Mouse (Mus musculus): ENCODE measurements around the gene Pde10a.

Pde10a gene

DNA sequence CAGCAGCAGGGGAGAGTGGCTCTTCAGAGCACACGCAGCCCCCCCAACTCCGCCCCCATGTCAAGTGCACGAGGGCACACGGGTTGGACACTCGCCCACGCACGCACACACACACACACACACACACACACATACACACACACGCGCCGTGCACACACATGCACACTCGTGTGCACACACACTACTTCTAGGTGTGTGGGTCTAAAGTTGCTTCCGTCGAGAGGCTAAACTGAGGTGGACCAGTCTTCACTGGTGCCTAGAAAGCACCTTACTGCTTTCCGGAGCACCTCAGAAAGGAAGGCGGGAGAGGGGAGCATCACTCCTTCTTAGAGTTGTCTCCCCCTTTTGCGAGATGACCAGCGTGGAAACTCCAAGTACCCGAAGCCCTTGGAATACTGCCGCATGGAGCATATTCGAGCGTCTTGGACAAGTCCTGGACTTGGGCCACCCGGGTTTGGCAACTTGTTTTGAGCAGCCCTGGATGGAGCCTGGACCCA is at the start of gene Pde10a:
Gene Pde10a (plus strand): TSS at position 148 of the 497 bp plus-strand sequence.
- H3K27me3 ChIP-seq (ENCODE audit: control insufficient read depth, insufficient read depth, low read length, poor library complexity, severe bottlenecking): no peaks in the 10 kb centered on the region
- H3K36me3 ChIP-seq (ENCODE audit: control insufficient read depth, insufficient read depth, low read length, poor library complexity, severe bottlenecking): no peaks in the 10 kb centered on the region
- DNase-seq (ENCODE audit: low read depth, low spot score): no peak

DNA sequence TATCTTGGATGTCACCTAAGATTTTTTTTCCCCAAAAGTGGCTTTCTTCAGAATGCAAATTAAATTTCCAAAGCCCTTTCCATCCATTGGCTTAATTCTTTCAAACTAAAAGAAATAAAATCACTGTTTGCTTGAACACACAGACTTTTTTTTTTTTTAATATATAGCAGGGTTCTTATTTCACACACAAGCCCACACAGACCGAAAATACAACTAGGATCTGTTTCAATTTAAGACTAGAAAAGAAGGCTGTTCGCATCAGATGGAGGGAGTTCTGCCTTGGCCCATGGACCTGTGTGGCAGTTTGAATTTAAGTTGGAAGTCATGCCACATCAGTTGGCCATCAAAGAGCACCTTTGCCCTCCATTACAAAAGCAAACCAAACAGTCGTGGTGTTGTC is 46.6 kb upstream of the Pde10a start:
- no peak for DNase-seq (ENCODE audit: low read depth, low spot score)
- no peaks in the 10 kb centered on the region for H3K36me3 ChIP-seq (ENCODE audit: control insufficient read depth, insufficient read depth, low read length, poor library complexity, severe bottlenecking)
- H3K27me3 ChIP-seq (ENCODE audit: control insufficient read depth, insufficient read depth, low read length, poor library complexity, severe bottlenecking): no peaks in the 10 kb centered on the region

- H3K36me3 ChIP-seq (ENCODE audit: control insufficient read depth, insufficient read depth, low read length, poor library complexity, severe bottlenecking): no peaks in the 10 kb centered on the region
- DNase-seq (ENCODE audit: low read depth, low spot score): no peak
- no peaks in the 10 kb centered on the region for H3K27me3 ChIP-seq (ENCODE audit: control insufficient read depth, insufficient read depth, low read length, poor library complexity, severe bottlenecking)
Observed at GRCm38 (mm10) chr17:8479493-8480128, 45.6 kb upstream of the Pde10a start.

DNA sequence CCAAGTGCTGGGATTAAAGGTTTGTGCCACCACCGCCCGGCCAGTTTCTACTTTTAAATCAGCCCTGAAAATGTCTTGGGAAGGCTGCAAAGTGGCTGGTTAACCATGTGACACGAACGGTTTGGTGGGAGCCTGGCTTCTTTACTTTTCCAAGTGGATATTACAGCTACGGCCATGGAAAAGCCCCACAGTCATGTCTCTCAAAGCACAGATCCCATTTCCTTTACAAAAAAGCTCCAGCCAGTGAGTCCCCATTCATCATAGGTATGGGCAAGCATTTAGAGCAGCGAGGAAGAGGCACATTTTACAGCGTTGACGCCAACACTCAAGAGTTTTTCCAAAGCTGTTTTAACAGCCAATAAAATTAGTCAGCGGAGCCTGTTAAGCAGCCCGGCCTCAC is 43.4 kb upstream of the Pde10a start:
- no peak for DNase-seq (ENCODE audit: low read depth, low spot score)
- no peaks in the 10 kb centered on the region for H3K36me3 ChIP-seq (ENCODE audit: control insufficient read depth, insufficient read depth, low read length, poor library complexity, severe bottlenecking)
- H3K27me3 ChIP-seq (ENCODE audit: control insufficient read depth, insufficient read depth, low read length, poor library complexity, severe bottlenecking): no peaks in the 10 kb centered on the region

DNA sequence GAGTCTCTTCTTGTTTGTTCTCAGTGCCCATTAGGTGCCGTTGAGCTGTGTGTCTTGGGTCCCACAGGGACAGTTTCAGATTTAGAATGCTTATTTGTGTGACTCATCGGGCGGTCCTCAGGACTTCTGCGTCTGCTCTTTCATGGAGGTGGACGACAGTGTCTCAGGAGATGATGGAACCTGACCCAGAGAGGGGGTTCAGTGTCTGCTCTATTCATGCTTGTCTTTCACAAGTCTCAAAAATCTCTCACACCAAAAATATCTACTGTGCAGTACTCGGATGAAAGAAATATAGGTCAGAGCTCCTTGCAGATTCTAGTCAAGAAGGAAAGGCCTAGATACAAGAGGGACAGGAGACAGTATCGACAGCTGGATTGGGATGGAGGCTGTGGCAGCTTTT is 42.3 kb upstream of the Pde10a start:
- Histone ChIP-seq H3K36me3 (ENCODE audit: control insufficient read depth, insufficient read depth, low read length, poor library complexity, severe bottlenecking) (no peaks in the 10 kb centered on the region), H3K27me3 (ENCODE audit: control insufficient read depth, insufficient read depth, low read length, poor library complexity, severe bottlenecking) (no peaks in the 10 kb centered on the region)
- DNase-seq (ENCODE audit: low read depth, low spot score): no peak

DNA sequence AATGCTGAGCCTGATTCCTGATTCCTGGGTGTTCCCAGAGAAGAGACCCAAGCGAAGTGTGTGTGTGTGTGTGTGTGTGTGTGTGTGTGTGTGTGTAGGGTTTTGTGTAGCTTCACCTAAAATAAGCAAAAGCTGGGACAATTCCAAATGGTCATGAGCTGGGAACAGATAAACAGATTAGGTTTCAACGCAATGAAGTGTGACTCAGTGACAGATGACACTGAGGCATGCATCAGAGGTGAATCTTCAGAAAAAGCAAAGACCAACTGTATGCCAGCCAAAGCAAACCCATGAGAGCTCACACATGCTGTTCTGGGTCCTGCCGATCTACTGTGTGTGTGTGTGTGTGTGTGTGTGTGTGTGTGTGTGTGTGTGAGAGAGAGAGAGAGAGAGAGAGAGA is 40.9 kb upstream of the Pde10a start:
- no peaks in the 10 kb centered on the region for H3K27me3 ChIP-seq (ENCODE audit: control insufficient read depth, insufficient read depth, low read length, poor library complexity, severe bottlenecking)
- no peak for DNase-seq (ENCODE audit: low read depth, low spot score)
- H3K36me3 ChIP-seq (ENCODE audit: control insufficient read depth, insufficient read depth, low read length, poor library complexity, severe bottlenecking): no peaks in the 10 kb centered on the region

DNA sequence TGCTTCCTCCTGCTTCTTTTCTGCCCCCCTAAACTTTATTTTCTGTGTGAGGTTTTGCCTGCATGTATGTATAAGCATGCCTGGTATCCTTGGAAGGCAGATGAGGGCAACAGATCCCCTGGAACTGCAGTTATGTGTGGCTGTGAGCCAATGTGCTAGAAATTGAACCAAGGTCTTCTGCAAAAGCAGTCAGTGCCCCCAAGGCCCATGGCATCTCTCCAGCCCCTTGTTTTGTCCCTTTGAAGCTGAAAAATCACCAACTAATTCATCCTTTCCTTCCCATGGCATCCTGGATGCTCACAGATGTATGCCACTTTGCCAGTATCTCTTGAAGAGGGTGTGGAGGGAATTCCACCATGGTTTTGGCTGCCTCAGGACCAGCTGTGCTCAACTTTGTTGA is 40.0 kb upstream of the Pde10a start:
- DNase-seq (ENCODE audit: low read depth, low spot score): no peak
- Histone ChIP-seq H3K36me3 (ENCODE audit: control insufficient read depth, insufficient read depth, low read length, poor library complexity, severe bottlenecking) (no peaks in the 10 kb centered on the region), H3K27me3 (ENCODE audit: control insufficient read depth, insufficient read depth, low read length, poor library complexity, severe bottlenecking) (no peaks in the 10 kb centered on the region)

DNA sequence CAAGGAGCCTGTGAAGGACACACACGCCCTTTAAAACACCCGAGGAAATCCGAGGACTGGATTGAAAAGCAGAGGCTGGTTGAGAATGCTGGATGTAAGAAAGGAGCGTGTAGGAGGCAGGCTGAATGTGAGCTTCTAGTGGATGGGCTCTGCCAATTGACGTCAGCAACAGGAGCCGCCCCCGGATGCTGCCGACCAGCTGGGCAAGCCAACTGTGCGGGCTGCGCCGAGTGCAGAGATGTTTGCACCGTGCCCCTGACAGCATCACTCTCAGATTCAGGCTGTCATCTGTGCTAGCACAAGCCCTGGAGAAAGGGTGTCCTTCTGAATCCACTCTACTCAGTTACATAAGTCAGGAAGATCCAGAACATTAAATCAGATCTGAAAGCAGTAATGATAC is 37.3 kb upstream of the Pde10a start:
- DNase-seq (ENCODE audit: low read depth, low spot score): no peak
- Histone ChIP-seq H3K27me3 (ENCODE audit: control insufficient read depth, insufficient read depth, low read length, poor library complexity, severe bottlenecking) (no peaks in the 10 kb centered on the region), H3K36me3 (ENCODE audit: control insufficient read depth, insufficient read depth, low read length, poor library complexity, severe bottlenecking) (no peaks in the 10 kb centered on the region)

- no peak for DNase-seq (ENCODE audit: low read depth, low spot score)
- Histone ChIP-seq H3K36me3 (ENCODE audit: control insufficient read depth, insufficient read depth, low read length, poor library complexity, severe bottlenecking) (no peaks in the 10 kb centered on the region), H3K27me3 (ENCODE audit: control insufficient read depth, insufficient read depth, low read length, poor library complexity, severe bottlenecking) (no peaks in the 10 kb centered on the region)
Observed at GRCm38 (mm10) chr17:8490971-8491370, 34.2 kb upstream of the Pde10a start.

DNA sequence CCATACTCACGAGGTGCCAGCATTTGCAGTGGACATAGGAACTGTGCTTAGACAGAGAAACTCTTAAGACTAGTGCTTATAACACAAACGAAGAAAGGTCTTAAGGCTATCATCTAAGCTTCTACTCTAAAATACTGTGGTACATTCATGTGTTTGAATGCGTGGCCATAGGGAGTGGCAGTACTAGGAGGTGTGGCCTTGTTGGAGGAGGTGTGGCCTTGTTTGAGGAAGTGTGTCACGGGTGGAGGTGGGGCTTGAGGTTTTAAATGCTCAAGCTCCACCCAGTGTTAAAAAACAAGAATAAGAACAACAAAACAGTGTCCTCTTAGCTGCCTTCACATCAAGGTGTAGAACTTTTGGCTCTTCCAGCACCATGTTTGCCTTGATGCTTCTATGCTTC is 31.7 kb upstream of the Pde10a start:
- H3K27me3 ChIP-seq (ENCODE audit: control insufficient read depth, insufficient read depth, low read length, poor library complexity, severe bottlenecking): no peaks in the 10 kb centered on the region
- DNase-seq (ENCODE audit: low read depth, low spot score): no peak
- H3K36me3 ChIP-seq (ENCODE audit: control insufficient read depth, insufficient read depth, low read length, poor library complexity, severe bottlenecking): no peaks in the 10 kb centered on the region

DNA sequence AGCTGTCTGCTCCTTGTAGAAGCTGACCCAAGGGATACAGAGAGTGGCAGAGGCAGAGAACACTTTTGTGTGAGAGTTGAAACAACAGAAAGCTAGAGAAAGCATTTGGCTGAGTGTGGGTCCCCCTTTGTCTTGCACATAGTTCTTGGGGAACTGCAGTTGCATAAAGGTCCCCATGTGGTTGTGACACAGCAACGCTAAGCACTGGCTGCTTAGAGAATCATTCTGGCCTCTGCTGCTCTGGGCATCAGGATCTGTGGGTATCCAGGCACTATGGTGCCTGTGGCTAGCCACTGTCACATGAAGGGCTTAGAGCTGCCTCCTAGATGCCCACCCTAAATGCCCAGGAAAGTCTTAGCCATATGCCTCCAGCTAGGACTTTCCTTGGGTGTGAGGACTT is 27.0 kb upstream of the Pde10a start:
- H3K27me3 ChIP-seq (ENCODE audit: control insufficient read depth, insufficient read depth, low read length, poor library complexity, severe bottlenecking): no peaks in the 10 kb centered on the region
- H3K36me3 ChIP-seq (ENCODE audit: control insufficient read depth, insufficient read depth, low read length, poor library complexity, severe bottlenecking): no peaks in the 10 kb centered on the region
- no peak for DNase-seq (ENCODE audit: low read depth, low spot score)

- Histone ChIP-seq H3K36me3 (ENCODE audit: control insufficient read depth, insufficient read depth, low read length, poor library complexity, severe bottlenecking) (no peaks in the 10 kb centered on the region), H3K27me3 (ENCODE audit: control insufficient read depth, insufficient read depth, low read length, poor library complexity, severe bottlenecking) (no peaks in the 10 kb centered on the region)
- no peak for DNase-seq (ENCODE audit: low read depth, low spot score)
Observed at GRCm38 (mm10) chr17:8498655-8499054, 26.5 kb upstream of the Pde10a start.

DNA sequence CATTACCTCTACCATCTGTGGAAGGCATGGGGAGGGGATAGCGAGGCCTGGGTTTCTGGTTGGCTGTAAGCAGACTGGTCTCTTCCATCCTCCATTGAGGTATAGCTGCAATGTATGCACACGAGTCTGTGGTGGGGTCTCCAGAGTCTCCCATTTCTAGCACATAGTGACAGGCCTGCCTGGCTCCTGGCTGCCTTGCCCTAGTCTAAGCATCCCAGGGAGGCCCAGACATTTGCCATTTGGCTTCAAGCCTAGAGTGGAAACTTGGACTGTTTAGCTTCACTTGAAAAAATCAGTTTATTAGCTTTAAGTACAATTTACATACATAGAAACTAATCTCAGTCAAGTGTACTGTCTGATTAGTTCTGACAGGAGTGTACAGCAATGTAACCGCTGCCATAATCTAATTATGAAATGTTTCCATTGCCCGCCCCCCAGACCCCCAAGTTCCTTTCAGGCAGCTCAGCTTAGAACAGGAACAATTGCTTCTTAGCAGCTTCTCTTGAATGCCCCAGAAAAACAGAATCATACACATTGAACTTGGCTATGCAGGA is 25.5 kb upstream of the Pde10a start:
- no peak for DNase-seq (ENCODE audit: low read depth, low spot score)
- Histone ChIP-seq H3K36me3 (ENCODE audit: control insufficient read depth, insufficient read depth, low read length, poor library complexity, severe bottlenecking) (no peaks in the 10 kb centered on the region), H3K27me3 (ENCODE audit: control insufficient read depth, insufficient read depth, low read length, poor library complexity, severe bottlenecking) (no peaks in the 10 kb centered on the region)

- no peak for DNase-seq (ENCODE audit: low read depth, low spot score)
- Histone ChIP-seq H3K27me3 (ENCODE audit: control insufficient read depth, insufficient read depth, low read length, poor library complexity, severe bottlenecking) (no peaks in the 10 kb centered on the region; the same call in 1 of the 2 replicates), H3K36me3 (ENCODE audit: control insufficient read depth, insufficient read depth, low read length, poor library complexity, severe bottlenecking) (no peaks in the 10 kb centered on the region)
Observed at GRCm38 (mm10) chr17:8504381-8504780, 20.8 kb upstream of the Pde10a start.

GRCm38 (mm10) chr17:8505669-8506426 is 19.3 kb upstream of the Pde10a start:
- Histone ChIP-seq H3K36me3 (ENCODE audit: control insufficient read depth, insufficient read depth, low read length, poor library complexity, severe bottlenecking) (no peaks in the 10 kb centered on the region), H3K27me3 (ENCODE audit: control insufficient read depth, insufficient read depth, low read length, poor library complexity, severe bottlenecking) (no peaks in the 10 kb centered on the region; the same call in 1 of the 2 replicates)
- no peak for DNase-seq (ENCODE audit: low read depth, low spot score)
